Mouse (Mus musculus): ENCODE results near the gene Ptprj.
"Not testable (repeated sequence)": the region's sequence is repeated elsewhere in the genome, so short reads cannot be mapped to it uniquely, and the experiment has no call there.

Ptprj gene

DNA sequence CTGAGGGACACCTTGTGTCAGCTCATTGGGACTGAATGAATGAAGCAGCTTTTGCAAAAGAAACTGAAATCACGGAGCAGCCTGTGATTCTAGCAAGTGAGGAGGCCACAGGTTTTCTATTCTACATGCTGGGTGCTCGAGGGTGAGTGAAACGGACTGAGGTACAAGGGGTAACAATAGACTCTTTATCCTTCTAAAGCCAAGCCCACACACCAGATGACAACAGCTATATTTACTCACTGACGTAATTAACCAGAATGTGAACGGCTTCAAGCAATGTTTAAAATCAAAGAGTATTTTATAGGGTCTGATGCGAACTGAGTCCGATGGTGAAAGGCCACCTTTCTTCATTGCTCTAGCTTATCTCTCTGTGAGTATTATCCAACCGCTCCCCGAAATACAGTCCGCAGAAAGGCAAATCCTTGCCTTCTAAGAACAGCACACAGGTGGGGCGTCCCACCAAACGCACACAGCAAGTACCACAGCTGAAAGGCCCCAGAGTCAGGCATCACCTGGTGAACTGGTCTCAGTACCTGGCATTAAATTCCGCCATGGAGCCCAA lies 99.6 kb downstream of the Ptprj start:
- no peak for DNase-seq (ENCODE audit: low read depth, low spot score)

DNA sequence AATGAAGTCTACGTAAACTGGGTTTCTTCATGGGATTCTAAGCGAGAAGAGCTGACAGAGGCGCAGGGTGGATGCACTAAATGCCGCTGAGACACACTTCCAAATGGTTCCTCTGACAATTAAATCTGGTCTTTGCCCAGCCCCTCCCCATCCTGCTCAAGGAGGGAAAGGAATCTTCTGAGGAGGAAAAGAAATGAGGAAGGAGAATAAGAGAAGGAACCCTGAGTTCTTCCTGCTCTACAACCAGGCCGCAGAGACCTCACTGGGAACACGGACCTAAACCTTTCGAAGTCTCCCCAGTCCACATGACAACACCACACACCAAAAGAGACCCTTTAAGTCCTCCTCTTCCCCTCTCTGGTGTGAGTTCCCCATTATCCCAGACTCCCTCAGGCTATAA lies 101.9 kb downstream of the Ptprj start:
- DNase-seq (ENCODE audit: low read depth, low spot score), result no peak

DNA sequence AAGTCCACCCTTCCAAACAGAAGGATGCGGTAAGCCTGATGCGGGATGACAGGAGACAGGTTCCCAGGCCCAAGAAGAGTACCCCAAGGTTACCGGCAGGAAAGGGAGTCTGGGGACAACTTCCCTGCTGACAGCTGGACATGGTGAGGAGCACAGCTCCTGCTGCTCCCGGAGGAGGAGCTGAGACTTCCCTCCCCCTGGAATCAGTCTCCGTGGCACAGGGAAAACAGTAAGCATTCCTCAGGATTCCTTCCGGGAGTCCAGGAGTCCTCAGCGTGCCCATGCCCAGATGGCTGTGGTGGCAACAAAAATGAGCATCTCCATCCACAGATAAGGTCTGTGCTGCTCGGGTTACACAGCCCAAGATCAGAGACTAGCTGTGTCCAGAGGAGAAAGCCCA lies 102.8 kb downstream of the Ptprj start:
- DNase-seq (ENCODE audit: low read depth, low spot score), result no peak

DNA sequence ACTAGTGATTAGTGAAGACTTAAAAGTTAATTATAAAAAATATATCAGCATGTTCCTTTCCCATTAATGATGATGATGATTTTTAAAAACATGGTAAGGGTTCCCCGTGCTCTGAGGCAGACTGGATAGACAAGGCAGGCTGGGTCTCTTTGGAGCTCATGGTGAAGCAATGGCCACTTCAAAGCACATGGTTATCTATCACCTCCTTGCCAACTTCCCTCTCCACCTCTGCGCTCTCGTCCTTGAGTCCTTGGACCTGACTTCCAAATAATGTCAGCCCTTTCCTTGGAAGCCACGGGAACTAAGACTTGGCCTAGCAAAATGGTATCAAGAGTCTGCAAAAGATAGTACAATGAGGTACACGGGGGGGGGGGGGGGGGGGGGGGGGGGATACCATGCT lies 103.7 kb downstream of the Ptprj start:
- DNase-seq (ENCODE audit: low read depth, low spot score), result no peak

DNA sequence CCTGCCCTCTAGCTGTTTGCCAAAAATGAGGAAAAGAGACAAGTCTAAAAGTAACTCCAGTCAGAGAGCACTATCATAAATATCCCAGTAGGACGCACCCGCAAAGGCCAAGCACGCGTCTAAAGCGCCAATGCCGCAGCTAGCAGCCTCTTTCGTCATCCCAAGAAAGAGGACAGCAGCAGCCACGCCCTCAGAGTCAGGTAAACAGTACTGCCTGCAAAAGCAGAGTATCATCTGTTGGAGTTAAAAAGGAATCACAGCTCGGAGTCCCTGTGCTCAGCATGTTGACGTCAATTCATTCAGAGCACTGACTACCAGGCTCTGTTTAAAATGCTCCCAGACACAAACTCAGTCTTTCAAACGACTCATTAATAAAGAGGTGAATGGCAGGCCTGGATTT lies 104.1 kb downstream of the Ptprj start:
- DNase-seq (ENCODE audit: low read depth, low spot score), result peak; percentile 44

DNA sequence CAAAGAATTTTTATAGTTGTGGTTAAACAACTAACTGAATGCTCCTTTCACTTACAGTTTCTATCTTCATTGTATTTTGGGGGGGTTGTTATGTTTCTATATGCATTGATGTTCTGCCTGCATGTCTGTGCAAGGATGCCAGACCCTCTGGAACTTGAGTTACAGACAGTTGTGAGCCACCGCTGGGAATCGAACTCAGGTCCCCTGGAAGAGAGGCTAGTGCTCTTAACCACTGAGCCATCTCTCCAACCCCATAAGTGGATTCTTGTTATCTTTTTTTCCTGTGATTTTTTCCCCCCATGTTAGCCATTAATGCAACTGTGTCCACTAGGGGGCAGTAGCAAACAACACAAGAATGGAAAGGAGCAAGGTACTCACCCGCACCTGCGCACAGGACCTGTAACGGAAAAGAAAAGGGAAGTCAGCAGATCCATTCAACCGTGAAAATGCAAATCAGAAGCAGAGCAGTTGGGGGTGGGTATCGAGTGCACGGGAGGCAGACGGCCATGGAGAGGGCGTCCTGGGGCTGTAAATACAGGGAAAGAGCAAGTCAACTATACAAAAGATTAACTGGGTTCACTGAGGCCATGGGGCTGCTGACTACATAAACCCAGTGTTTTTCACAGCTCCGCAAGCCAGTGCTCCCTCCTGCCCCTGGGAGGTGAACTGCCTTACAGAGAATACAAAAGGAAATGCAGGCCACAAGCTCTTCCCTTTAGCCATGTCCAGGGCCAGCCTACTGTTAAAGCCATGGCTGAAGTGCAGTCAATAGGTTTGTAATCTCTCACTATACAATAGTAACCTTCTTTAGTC lies 105.6 kb downstream of the Ptprj start:
- peak; percentile 96 for DNase-seq (ENCODE audit: low read depth, low spot score)

DNA sequence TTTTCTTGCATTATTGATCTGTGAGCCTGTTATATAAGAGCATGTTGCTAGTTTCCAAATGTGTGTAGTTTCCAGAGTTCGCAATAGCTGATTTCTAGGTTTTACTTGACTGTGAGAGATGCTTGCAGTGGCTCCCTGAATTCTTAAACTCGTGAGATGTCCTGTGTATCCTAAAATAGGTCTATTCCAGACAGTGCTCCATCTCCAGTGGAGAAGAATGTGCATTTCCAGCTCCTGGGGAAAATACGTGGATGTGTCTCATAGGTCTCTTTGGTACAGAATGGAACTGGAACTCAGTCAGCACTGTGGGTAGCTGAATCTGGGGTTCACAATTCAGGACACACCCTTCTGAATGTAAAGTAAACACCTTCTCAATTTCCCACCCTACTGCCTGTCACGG lies 107.7 kb downstream of the Ptprj start:
- DNase-seq (ENCODE audit: low read depth, low spot score), result no peak

DNA sequence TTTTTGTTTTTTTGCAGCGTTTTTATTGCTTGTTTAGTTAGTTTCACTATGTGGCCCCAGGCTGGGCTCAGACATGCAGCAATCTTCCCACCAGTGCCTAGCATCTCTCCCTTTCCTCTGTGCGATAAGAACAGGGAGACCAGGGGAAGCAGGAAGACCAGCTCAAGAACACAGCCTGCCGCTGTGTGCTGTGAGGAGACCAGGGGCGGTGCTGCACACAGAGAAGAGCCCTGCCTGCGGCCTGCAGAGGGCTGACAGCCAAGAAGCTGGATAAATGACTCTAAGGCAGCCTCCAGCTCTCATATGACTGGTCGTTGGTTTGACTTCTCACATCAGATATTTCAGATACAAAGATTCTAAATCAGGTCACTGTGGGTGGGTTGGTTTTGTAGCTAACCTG lies 110.3 kb downstream of the Ptprj start:
- peak; percentile 25 for DNase-seq (ENCODE audit: low read depth, low spot score)

DNA sequence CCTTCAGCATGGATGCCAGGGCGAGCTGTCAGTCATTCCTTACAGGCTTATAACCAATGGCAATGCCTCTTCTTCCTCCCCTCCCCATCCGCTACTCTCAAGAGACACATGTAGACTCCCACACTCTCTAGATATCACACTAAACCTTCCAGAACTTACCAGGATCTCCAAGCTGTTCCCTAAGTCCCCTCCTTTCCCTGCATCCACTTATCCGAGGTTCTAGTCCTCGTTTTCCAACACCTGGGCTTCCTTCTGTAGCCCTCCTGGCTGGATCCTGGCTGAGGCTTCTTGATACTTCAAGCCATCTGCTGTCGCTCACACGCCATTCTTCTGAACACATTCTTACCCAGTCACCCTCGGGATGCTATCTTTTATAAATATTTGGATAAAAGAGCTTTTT lies 114.0 kb downstream of the Ptprj start:
- DNase-seq (ENCODE audit: low read depth, low spot score), result no peak

DNA sequence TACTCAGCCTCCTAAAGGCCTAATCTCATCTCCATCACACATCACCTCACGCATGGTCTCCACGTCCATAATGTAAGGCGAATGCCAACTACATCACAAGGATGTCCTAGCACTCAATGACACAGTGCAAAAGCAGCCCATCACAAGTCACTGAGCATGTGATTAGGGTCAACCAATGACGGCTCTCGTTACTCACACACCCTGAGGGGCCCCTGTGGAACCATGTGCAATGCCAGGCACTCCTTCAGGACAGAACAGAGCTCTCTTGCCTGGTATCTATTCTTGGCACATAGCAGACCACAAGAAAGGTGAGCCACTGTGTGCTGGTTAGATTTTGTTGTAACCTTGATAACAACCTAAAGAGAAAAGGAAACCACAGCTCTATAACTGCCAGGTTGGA lies 116.7 kb downstream of the Ptprj start:
- peak; percentile 15 for DNase-seq (ENCODE audit: low read depth, low spot score)

DNA sequence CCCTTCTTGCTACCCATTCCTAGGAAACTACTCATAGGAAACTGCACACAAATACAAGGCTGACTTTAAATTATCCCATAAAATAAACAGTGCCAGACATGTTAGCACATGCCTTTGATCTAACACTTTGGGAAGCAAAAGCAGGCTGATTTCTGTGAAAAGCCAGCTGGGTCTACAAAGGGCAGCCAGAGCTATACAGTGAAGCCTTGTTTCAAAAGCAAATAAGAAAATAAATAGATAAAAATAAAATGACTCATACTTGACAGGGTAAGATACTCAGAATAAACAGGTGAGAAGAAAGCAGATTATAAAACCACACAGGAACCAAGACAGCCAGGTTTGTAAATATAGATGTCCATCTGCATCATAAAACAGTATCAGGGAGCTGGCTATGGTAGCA lies 118.2 kb downstream of the Ptprj start:
- no peak for DNase-seq (ENCODE audit: low read depth, low spot score)

DNA sequence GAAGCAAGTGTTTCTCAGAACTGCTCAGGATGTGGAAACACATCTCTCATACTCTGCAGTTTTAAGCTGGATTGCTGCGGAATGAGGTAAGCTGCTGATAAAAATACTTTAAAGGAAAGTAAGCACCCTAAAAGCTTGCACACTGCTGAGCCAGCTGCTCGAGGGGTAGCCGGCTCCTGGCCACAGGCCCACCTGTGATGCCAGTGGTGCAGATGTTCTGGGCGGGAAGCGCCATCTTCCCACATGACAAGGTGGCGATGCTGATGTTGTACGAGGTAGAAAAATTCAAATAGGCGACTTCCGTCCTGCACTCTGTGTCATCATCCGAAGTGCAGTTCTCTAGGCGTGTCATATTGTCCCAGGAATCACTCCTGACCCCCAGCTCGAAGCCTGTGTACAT lies 122.5 kb downstream of the Ptprj start:
- no peak for DNase-seq (ENCODE audit: low read depth, low spot score)

DNA sequence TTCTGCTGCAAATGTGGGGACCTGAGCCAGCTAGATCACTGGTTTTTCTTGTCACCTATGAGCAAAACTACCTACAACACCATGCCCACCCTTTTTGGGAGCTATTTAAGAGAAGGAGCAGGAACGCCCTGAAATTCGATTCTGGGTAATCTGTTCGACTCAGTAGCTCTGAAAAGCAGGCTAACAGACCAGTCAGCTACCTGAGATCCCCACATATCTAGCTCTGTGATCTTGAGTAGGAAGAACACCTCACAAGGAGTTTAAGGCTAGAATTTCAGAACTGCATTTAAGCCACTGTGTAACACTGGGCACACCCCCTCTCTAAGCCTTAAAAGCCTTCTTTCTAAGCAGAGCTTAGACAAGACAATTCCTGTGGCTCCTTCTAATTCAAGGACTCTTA lies 128.1 kb downstream of the Ptprj start:
- no peak for DNase-seq (ENCODE audit: low read depth, low spot score)

DNA sequence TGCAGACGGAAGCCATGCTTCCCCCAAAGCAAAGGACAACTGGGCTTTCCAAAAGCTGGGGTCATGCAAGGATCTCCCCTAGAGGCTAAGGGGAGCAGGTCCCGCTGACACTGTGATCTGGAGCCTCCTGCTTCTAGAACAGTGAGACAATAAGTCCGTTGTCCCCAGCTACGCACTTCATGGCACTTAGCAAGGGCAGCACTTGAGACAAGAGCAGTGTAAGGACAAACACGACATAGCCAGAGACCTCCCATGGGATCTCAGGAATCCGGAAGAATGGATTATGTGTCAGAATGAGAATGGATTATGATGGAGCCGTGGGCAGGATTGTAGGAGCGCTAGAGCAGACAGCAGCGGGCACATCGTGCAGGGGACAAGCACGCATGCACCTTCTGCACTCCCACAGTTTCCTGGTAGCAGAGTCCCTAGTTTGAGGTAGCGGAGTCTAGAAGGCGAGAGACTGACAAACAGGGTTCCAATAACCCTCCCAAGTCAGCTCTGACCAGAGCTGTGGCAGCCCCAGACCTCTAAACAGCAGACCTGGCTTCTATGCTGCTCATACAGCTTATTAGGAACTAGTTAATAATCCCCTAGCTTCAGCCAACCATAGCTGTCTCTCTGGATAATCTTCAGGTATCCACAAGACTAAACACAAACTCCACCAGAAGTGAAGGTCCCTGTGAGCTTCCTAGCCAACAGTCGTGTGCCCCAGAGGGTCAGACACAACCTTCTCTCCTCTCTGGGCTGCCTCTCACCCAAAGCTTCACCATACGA lies 131.3 kb downstream of the Ptprj start:
- DNase-seq (ENCODE audit: low read depth, low spot score), result no peak

DNA sequence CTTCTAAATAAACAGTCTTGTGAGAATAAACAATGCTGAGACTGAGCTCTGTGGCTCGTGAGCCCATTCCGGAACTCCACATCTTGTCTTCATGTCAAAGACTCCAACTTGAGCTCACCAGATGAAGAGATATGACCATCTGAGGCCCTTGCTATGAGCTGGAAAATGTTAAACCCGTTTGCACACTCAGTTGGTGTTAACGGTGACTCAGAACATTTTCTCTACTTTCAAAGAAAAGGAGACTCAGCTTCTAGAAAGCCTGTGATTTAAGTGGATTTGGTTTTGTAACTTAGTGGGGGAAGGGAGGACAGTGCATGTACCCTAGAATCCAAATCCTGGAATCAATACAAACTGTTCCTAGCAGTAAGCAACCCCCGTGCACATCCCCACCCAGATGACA lies 136.6 kb downstream of the Ptprj start:
- no peak for DNase-seq (ENCODE audit: low read depth, low spot score)

DNA sequence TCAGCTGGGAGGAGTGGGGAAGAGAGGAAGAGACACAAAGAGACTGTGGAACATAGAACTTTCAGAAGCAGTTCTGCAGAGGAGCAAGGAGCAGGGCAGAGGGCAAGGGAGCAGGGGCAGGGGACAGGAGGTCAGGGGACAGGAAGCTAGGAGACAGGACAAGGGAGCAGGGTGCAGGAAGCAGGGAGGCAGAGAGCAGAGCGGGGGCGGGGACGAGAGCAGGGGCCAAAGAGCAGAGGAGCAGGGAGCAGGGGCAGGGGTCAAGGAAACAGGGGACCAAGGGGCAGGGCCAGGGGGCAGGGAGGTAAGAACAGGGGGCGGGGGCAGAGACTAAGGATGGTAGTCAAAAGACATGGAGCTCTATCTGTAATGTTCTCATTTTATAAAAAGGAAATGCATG lies 138.6 kb downstream of the Ptprj start:
- DNase-seq (ENCODE audit: low read depth, low spot score), result not testable (repeated sequence)

DNA sequence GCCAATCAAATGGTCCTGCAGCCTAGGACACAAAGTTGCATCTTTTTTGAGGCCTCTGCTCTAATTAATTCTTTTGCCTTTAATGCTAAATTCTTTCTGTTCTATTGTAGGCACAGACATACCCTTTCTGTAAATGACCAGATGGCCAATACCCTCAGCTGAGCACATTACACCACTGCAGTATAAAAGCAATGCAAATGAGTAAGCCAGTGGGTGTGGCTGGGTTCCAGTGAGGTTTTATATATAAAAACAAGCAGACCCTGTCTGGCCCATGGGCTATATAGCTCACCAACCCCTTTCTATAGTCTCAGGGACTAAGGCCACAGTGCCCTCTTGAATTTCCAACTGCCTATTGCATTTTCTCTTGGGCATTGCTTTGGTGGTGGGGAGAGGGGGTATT lies 140.3 kb downstream of the Ptprj start:
- not testable (repeated sequence) for DNase-seq (ENCODE audit: low read depth, low spot score)

DNA sequence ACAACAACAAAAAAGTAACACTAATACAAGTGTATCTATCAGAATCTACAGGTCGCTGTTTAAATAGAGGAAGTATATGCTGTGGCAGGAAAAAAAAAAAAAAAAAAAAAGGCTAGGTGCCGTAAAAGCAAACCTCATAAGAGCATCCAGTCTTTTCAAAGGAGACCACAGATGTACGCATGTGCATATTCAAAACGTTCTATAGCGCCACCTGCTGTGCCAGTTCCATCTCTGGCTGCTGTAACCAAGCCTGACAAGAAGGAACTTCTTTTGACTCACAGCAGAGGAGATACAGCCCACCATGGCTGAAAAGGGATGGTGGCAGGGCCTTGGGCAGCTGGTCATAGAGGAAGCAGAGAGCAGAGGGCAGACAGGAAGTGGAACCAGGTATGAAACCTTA lies 143.0 kb downstream of the Ptprj start:
- not testable (repeated sequence) for DNase-seq (ENCODE audit: low read depth, low spot score)

DNA sequence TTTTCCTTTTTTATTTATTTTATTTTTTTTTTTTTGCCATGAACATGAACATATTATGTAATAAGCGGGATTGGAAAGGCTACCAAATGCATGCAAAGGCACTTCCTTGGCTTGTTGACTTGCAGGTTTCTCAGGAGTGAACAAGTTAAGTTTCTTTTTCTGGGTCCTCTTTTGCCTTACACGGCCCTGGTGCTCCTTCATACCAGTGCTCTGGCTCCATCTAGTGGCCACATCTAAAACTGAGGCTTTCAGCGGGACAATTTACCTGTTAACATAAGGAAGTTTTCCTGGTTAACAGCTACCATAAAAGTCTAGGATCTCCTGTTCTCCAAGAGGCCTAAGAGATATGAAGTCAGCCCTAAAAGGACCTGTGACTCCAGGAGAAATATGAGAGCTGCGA lies 150.7 kb downstream of the Ptprj start:
- DNase-seq (ENCODE audit: low read depth, low spot score), result not testable (repeated sequence)

DNA sequence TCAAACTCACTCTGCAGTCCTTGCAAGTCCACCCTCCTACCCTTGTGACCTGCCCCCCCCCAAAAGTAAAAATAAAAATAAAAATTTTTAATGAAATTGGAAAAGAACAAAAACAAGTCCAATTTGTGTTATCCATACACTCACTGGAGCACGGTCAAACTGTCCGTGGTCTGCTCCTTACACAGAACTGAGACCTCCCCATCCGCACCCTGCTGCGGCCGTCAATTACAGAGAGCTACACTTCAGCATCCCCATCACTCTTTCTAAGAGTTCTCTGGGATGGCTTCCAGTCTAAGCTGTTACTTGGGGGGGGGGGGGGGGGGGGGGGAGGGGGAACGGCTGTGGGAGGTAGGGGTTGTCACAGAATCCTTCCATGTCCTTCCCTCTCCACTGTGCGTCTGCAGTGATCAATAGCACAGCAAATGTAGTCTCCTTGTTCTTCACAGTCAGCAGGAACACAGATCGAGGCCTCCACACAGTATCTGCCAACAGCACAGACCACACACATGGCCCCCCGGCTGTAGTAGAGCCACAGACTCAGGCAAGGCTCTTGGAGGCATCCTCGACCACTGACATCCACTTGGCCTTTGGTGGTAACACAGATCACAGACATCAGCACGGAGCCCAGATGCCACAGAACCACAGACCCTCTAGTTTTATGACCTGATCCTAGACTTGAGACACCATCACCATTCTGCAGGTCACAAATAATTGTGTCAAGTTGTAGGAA lies 151.3 kb downstream of the Ptprj start:
- not testable (repeated sequence) for DNase-seq (ENCODE audit: low read depth, low spot score)

DNA sequence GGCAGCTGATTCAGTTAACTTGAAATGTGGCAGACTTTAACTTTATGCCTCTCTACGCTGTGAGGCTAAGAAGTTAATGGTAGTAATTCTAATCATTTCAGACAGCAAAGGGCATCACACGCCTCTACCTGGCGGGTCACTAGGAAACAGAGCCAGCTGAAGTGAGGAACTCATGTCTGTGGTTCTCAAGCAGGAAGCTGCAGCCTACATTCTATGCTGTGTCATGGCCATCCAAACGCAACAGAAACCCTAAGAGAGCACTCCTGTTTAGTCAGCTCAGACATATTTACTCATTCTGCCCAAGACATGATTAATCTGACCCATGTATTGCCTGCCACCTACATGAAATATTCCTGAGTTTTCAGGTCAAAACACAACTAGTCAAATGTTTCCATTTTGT lies 155.5 kb downstream of the Ptprj start:
- DNase-seq (ENCODE audit: low read depth, low spot score), result not testable (repeated sequence)

DNA sequence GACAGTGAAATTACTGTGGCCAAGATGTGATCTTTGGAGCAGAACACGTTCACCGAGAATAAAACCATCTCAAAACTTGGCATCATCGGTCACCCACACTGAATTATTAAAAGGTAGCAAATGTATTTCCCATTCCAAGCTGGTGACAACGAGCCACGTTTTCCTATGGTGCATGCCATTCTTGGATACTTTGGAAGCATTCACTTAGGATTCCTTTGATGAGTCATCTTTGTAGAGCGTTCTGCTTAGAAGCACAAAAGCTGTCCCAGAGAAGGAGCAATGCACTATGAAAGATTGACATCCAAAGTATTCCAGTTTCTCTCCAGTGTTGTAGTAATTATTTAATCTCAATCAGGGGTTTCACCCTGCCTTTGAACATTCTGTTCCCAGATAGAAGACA lies 158.2 kb downstream of the Ptprj start:
- not testable (repeated sequence) for DNase-seq (ENCODE audit: low read depth, low spot score)
